Mouse (Mus musculus): ENCODE data around the gene Zfp386. TPM values are rescaled to one million over a fixed set of nuclear protein-coding genes. Genes with fewer than 3 reads are reported as not detected.
A peak's percentile ranks its signal among the peaks of the same experiment; 100 is the strongest.
"Not testable (repeated sequence)": the region's sequence is repeated elsewhere in the genome, so short reads cannot be mapped to it uniquely, and the experiment has no call there.

Gene Zfp386
- 30.1 TPM for polyA plus RNA-seq (2021)

- ATAC-seq (peak; percentile 99), DNase-seq (ENCODE audit: low read depth, low spot score) (peak; percentile 98)
- ChIA-PET CTCF (no interaction called here), POLR2A (no interaction called here)
- H3K27me3 ChIP-seq = no peaks in the 10 kb centered on the region
- in situ Hi-C loops (cut with MboI; ENCODE audit: low pct_unique_long_range_greater_than_20kb) = no loop called here
- no peak for TF ChIP-seq CTCF (IDR thresholded peaks at IDR 0.05)
Observed at GRCm38 (mm10) chr12:116047440-116048377, at the start of gene Zfp386. Zfp386 (plus strand) TSS chr12:116047724.

- ATAC-seq; DNase-seq (ENCODE audit: low read depth, low spot score); CTCF ChIA-PET; H3K27me3 ChIP-seq; POLR2A ChIA-PET: not testable (repeated sequence)
- in situ Hi-C loops (cut with MboI; ENCODE audit: low pct_unique_long_range_greater_than_20kb) = loop anchor here (10.0 kb wide), 1 partner anchor 685 kb away; no protein-coding TSS in a partner anchor
Observed at GRCm38 (mm10) chr12:115999784-116000183, 47.7 kb upstream of the Zfp386 start.

GRCm38 (mm10) chr12:116002946-116003345 lies 44.6 kb upstream of the Zfp386 start:
- in situ Hi-C loops (cut with MboI; ENCODE audit: low pct_unique_long_range_greater_than_20kb); DNase-seq (ENCODE audit: low read depth, low spot score); H3K27me3 ChIP-seq; CTCF ChIA-PET; POLR2A ChIA-PET; ATAC-seq: not testable (repeated sequence)
- TF ChIP-seq CTCF (IDR thresholded peaks at IDR 0.05) = peak; percentile 25

GRCm38 (mm10) chr12:116010812-116011211 lies 36.7 kb upstream of the Zfp386 start:
- peaks cover 16% of the 10 kb centered on the region for H3K27me3 ChIP-seq
- peak; percentile 17 for TF ChIP-seq CTCF (IDR thresholded peaks at IDR 0.05)
- ATAC-seq (no peak), DNase-seq (ENCODE audit: low read depth, low spot score) (no peak)
- POLR2A ChIA-PET = no interaction called here
- CTCF ChIA-PET = no interaction called here
- in situ Hi-C loops (cut with MboI; ENCODE audit: low pct_unique_long_range_greater_than_20kb) = loop anchor here (10.0 kb wide), 1 partner anchor 406 kb away; no protein-coding TSS in a partner anchor

GRCm38 (mm10) chr12:116028095-116028494 lies 19.4 kb upstream of the Zfp386 start:
- CTCF ChIA-PET = no interaction called here
- in situ Hi-C loops (cut with MboI; ENCODE audit: low pct_unique_long_range_greater_than_20kb) = no loop called here
- DNase-seq (ENCODE audit: low read depth, low spot score) (no peak), ATAC-seq (no peak)
- POLR2A ChIA-PET = interaction anchor here (0.6 kb wide), 1 partner anchor 47 kb away, joined by 3 read pairs; no protein-coding TSS in a partner anchor
- peak; percentile 46 for TF ChIP-seq CTCF (IDR thresholded peaks at IDR 0.05)
- H3K27me3 ChIP-seq = peaks cover 35% of the 10 kb centered on the region

- in situ Hi-C loops (cut with MboI; ENCODE audit: low pct_unique_long_range_greater_than_20kb) = no loop called here
- ChIA-PET CTCF (no interaction called here), POLR2A (no interaction called here)
- no peak for TF ChIP-seq CTCF (IDR thresholded peaks at IDR 0.05)
- no peak for DNase-seq (ENCODE audit: low read depth, low spot score)
- peaks cover 12% of the 10 kb centered on the region for H3K27me3 ChIP-seq
- no peak for ATAC-seq
Observed at GRCm38 (mm10) chr12:116035346-116035745, 12.2 kb upstream of the Zfp386 start.

GRCm38 (mm10) chr12:116044785-116045184 lies 2.7 kb upstream of the Zfp386 start:
- CTCF ChIA-PET = no interaction called here
- POLR2A ChIA-PET = no interaction called here
- in situ Hi-C loops (cut with MboI; ENCODE audit: low pct_unique_long_range_greater_than_20kb) = no loop called here
- ATAC-seq = no peak
- no peaks in the 10 kb centered on the region for H3K27me3 ChIP-seq
- no peak for DNase-seq (ENCODE audit: low read depth, low spot score)
- TF ChIP-seq CTCF (IDR thresholded peaks at IDR 0.05) = no peak

- no peaks in the 10 kb centered on the region for H3K27me3 ChIP-seq
- DNase-seq (ENCODE audit: low read depth, low spot score) (no peak), ATAC-seq (no peak)
- TF ChIP-seq CTCF (IDR thresholded peaks at IDR 0.05) = no peak
- POLR2A ChIA-PET = no interaction called here
- CTCF ChIA-PET = interaction anchor here (0.9 kb wide), 1 partner anchor 12 kb away, joined by 3 read pairs; no protein-coding TSS in a partner anchor
- in situ Hi-C loops (cut with MboI; ENCODE audit: low pct_unique_long_range_greater_than_20kb) = no loop called here
Observed at GRCm38 (mm10) chr12:116048766-116049165, 1.2 kb downstream of the Zfp386 start.

GRCm38 (mm10) chr12:116049236-116049635 lies 1.7 kb downstream of the Zfp386 start:
- ChIA-PET CTCF (interaction anchor here (0.9 kb wide), 1 partner anchor 11 kb away, joined by 3 read pairs; no protein-coding TSS in a partner anchor), POLR2A (no interaction called here)
- H3K27me3 ChIP-seq = no peaks in the 10 kb centered on the region
- ATAC-seq (no peak), DNase-seq (ENCODE audit: low read depth, low spot score) (no peak)
- in situ Hi-C loops (cut with MboI; ENCODE audit: low pct_unique_long_range_greater_than_20kb) = no loop called here
- TF ChIP-seq CTCF (IDR thresholded peaks at IDR 0.05) = no peak

- CTCF ChIA-PET = no interaction called here
- DNase-seq (ENCODE audit: low read depth, low spot score) = no peak
- POLR2A ChIA-PET = no interaction called here
- in situ Hi-C loops (cut with MboI; ENCODE audit: low pct_unique_long_range_greater_than_20kb) = no loop called here
- H3K27me3 ChIP-seq = no peaks in the 10 kb centered on the region
- ATAC-seq = no peak
- TF ChIP-seq CTCF (IDR thresholded peaks at IDR 0.05) = peak; percentile 49
Observed at GRCm38 (mm10) chr12:116049701-116050100, 2.2 kb downstream of the Zfp386 start.

- ATAC-seq = no peak
- DNase-seq (ENCODE audit: low read depth, low spot score) = no peak
- in situ Hi-C loops (cut with MboI; ENCODE audit: low pct_unique_long_range_greater_than_20kb) = no loop called here
- TF ChIP-seq CTCF (IDR thresholded peaks at IDR 0.05) = no peak
- ChIA-PET POLR2A (no interaction called here), CTCF (no interaction called here)
- H3K27me3 ChIP-seq = no peaks in the 10 kb centered on the region
Observed at GRCm38 (mm10) chr12:116054342-116054741, 6.8 kb downstream of the Zfp386 start.
